Mouse (Mus musculus) olfactory bulb, adult 2 months (tissue): ENCODE data around the gene E330034G19Rik. TPM values are rescaled to one million over a fixed set of nuclear protein-coding genes. Genes with fewer than 3 reads are reported as not detected.
"Not testable (repeated sequence)": the region's sequence is repeated elsewhere in the genome, so short reads cannot be mapped to it uniquely, and the experiment has no call there.

Source experiments
- H3K27ac ChIP-seq: fragments of 200-500 bp; 2 replicates; pipeline ENCODE4 v1.5.1; 2012; ENCODE audit warnings: low read depth, low read length; ENCODE audit not compliant: insufficient read depth
- H3K4me1 ChIP-seq: fragments of 200-500 bp; 2 replicates; pipeline ENCODE4 v1.6.1; 2012; ENCODE audit warnings: low read length; ENCODE audit not compliant: control insufficient read depth, insufficient read depth
- H3K4me3 ChIP-seq: fragments of 200-500 bp; 2 replicates; pipeline ENCODE4 v1.5.1; 2012; ENCODE audit warnings: mild to moderate bottlenecking, low read depth, low read length, moderate library complexity; ENCODE audit not compliant: insufficient read depth
- CTCF ChIP-seq: fragments of 200-500 bp; IDR thresholded peaks from 2 replicates; pipeline ENCODE4 v1.5.1; 2012; ENCODE audit warnings: low read depth, mild to moderate bottlenecking, low read length, moderate library complexity; ENCODE audit not compliant: insufficient read depth
- POLR2A ChIP-seq: fragments of 200-500 bp; IDR thresholded peaks from 2 replicates; pipeline ENCODE4 v1.6.1; 2012; ENCODE audit warnings: mild to moderate bottlenecking, low read depth, low read length, moderate library complexity; ENCODE audit not compliant: insufficient read depth
- WGBS: fragments of 180-500 bp; shearing (Covaris S2); methylation state at CpG from one replicate; pipeline ENCODE4 v1.1.7; 2018; 5-methylcytosine and 5-hydroxymethylcytosine counted together
- polyA plus RNA-seq: library from polyadenylated mRNA; stranded (reverse); fragments of >200 nt; gene quantifications from 2 replicates; pipeline ENCODE4 v1.2.4, GENCODE M21; 2012; ENCODE audit warnings: low replicate concordance; ENCODE audit not compliant: missing spikeins, insufficient read depth, insufficient read length

E330034G19Rik gene
- polyA plus RNA-seq, 1 experiment: not detected

DNA sequence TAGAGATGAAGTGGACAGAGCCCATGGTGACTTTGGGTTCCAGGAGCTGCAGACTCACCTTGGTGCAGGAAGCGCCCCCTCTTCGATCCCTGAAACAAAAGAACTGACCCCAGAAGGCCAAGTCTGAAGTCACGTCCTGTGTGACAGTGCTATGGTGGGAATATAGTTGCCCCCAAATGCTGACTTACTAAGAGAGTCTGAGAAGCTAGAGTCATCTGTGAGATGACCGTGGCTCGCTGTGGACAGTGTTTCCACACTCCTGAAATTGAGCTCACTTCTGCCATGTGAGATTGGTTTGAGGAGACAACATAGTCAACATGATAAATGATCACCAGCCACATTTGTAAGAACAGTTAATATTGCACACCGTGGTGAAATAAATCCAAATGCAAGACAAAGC is 30.6 kb upstream of the E330034G19Rik start:
- 74% methylated on average over 6 of the region's 6 CpGs for WGBS
- Histone ChIP-seq H3K4me1 (peaks cover 13% of the 10 kb centered on the region), H3K4me3 (no peak overlapping the region), H3K27ac (peak overlapping the region; percentile 20; the same call in 1 of the 2 replicates)
- TF ChIP-seq CTCF (no peak), POLR2A (no peak)

DNA sequence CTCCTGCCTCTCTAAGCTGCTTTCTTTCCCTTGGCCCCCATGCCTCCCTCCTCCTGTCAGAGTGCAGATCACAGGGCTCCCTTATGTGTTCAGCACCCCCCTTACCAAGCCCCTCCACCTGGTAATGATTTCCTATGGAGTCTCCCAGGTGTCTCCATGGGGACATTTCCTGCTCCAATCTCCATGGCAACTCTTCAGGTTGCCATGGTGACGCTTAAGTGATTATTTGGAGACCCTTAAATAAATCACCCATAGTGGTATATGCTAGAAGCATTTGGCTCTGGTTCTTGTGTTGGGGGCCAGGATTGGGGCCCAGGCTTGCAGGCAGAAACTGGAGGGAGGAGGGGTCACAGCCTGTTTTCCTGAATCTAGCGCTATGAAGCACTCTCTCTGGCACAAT is 30.1 kb upstream of the E330034G19Rik start:
- WGBS: 55% methylated on average over 2 of the region's 2 CpGs
- H3K27ac ChIP-seq: peak overlapping the region; percentile 43; the same call in 1 of the 2 replicates
- H3K4me3 ChIP-seq: no peak overlapping the region
- H3K4me1 ChIP-seq: peaks cover 13% of the 10 kb centered on the region
- TF ChIP-seq CTCF (no peak), POLR2A (no peak)

DNA sequence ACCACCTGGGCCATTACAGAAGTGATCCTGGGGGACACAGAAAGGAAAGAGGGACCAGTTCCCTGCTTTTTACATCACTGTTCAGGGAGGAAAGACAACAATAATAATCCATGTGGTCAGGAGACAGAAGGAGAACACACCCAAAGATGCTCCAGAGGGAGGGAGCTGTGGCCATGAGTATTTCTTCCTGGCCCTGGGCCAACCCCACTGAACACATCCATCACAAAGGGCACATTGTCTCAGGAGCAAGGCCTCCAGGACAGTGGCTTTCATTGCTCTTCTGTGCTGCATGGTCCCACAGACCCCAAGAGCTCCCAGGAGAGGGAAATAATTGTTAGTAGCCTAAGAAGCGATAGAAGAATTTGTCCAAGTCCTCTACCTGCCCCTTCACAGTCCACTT is 23.4 kb upstream of the E330034G19Rik start:
- Histone ChIP-seq H3K27ac (no peak overlapping the region), H3K4me3 (no peak overlapping the region), H3K4me1 (no peaks in the 10 kb centered on the region)
- TF ChIP-seq POLR2A (no peak), CTCF (no peak)
- WGBS: 81% methylated on average over 1 of the region's 1 CpGs

DNA sequence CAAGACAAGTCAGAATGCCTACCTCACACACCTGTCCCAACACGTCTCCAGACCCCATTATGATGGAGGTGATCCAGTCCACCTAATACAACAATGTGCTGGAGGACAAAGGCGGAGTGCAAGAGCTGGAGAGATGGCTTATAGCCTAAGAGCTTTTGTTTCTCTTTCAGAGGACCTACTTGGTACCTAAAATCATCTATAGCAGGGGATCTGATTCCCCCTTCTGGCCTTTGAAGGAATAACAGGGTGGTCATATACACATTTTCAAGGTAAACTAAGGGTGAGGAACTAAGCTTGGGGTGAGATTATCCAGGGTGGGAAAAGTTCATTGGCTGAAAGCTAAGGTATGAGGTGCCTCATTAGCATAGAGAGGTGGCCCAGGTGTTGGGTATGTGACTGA is 19.4 kb upstream of the E330034G19Rik start:
- WGBS: 26% methylated on average over 2 of the region's 2 CpGs
- no peaks in the 10 kb centered on the region for H3K4me1 ChIP-seq
- no peak overlapping the region for H3K4me3 ChIP-seq
- no peak overlapping the region for H3K27ac ChIP-seq
- TF ChIP-seq POLR2A (no peak), CTCF (no peak)

DNA sequence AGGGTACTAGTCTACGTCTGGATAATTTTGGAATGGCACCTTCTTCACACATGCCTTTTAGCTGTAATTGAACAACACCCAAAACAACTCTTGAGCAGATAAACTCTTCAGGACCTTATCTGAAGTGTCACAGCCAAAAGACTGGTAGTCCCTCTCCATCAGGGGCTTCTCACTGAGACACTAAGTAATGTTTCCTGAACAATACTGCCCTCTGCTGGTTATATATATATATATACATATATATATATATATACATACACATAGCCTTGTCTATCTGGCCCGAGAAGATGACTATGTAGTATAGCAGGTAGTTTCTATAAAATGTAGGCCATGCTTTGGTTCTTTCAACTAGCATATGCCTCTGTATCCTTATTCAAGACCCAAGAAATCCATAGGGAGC is 17.5 kb upstream of the E330034G19Rik start:
- Histone ChIP-seq H3K4me3 (no peak overlapping the region), H3K27ac (no peak overlapping the region), H3K4me1 (no peaks in the 10 kb centered on the region)
- WGBS: 39% methylated on average over 2 of the region's 2 CpGs
- TF ChIP-seq POLR2A (no peak), CTCF (no peak)

DNA sequence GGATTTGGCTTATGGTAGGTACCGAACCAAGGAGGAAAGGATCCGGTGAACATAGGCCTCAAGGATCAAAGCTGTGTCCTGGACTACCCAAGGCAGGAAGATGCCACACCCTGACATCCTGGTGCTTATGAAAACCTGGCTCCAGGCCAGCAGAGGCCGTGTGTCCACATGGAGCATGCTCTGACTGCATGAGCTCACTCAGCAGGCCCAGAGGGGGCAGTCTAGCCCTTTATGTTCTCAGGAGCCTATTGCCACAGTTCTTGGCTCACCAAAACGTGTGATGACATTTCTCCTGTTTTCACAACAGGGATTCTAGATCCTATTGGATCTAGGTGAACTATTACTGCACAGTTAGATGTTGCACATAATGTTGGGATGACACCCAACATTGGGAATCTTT is 11.7 kb upstream of the E330034G19Rik start:
- TF ChIP-seq POLR2A (no peak), CTCF (no peak)
- no peak overlapping the region for H3K27ac ChIP-seq
- no peaks in the 10 kb centered on the region for H3K4me1 ChIP-seq
- H3K4me3 ChIP-seq: no peak overlapping the region
- 73% methylated on average over 4 of the region's 4 CpGs for WGBS

DNA sequence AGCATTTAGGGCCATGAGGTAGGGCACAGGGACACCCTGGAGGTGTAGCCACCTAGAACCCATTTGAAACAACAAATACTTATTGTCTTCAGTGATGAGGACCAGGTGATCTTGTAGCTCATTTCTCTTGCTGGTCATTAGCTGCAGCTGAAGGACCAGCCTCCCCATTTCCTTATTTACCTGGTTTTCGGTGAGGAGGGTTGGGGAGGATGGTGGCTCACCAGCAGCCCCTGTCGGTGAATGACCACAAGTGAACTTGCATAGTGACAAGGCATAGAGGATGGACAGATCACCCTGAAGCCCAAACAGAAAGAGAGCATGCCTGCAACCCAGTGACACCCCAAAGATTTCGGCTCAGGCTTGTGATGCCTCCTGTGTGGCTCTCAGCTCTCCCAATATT is 10.7 kb upstream of the E330034G19Rik start:
- no peaks in the 10 kb centered on the region for H3K4me1 ChIP-seq
- no peak for TF ChIP-seq POLR2A
- TF ChIP-seq CTCF: no peak
- 85% methylated on average over 3 of the region's 3 CpGs for WGBS

DNA sequence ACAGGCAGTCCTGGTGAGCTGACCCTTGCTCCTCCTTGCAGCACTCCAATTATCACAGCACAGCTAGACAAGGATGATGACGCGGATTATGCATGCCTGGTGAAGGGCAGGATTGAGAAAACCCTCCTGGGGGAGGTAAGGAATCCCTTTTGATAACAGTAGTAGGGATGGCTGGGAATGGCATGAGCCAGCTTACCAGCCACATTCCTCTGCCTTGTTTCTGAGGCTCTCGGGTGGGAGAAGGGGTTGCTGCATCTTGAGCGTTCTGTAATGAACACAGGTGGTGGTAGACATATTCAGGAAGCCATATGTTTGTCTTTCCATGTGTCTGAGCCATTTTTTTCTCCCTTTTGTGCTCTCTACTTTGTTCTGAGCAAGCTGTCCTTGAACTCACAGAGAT is 6.9 kb upstream of the E330034G19Rik start:
- Histone ChIP-seq H3K4me3 (no peak overlapping the region), H3K27ac (no peak overlapping the region), H3K4me1 (no peaks in the 10 kb centered on the region)
- TF ChIP-seq CTCF: no peak
- no peak for TF ChIP-seq POLR2A
- WGBS: 77% methylated on average over 4 of the region's 4 CpGs

More for the DNA sequence above, 10.7 kb upstream of the E330034G19Rik start:
- Histone ChIP-seq H3K27ac (no peak overlapping the region), H3K4me3 (no peak overlapping the region)

DNA sequence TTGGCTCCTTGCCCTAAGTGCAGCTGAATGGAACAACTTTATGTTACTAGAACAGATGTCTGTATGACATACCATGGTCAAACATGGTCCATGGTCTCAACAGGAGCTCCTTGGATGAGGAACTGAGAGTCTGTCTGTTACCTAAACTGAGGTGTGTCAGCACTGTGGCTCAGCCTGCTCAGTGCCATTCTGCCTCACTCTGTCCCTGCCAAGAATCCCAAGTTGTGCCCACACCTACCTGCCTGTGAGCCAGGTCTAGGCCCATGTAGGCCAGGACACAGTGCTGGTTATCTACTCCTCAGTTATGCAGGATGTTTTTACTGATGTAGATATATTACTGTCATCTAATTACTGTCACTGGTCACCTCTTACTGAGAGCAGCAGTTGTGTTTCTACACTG is 2.3 kb upstream of the E330034G19Rik start:
- H3K4me1 ChIP-seq: no peaks in the 10 kb centered on the region
- no peak overlapping the region for H3K27ac ChIP-seq
- no peak overlapping the region for H3K4me3 ChIP-seq
- no peak for TF ChIP-seq CTCF
- no peak for TF ChIP-seq POLR2A

DNA sequence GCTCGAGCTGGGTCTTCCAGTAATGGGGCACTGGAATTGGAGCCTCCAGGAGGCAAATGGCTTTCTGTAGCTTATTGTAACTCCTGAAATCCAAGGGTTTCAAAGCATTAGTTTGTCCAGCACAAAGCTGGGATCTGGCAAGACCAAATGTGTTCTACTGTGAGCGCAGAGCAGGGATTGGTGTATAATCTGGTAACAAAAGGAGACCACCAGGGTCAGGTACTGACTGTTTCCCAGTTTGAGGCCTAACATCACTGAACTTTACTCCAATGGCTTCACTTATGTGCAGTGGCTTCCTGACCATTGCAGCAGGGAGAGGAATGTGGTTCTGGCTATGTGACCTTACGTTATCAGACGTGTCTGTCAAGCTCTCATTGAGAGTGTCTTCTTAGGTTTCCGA is 617 bp downstream of the E330034G19Rik start:
- H3K4me3 ChIP-seq: no peak overlapping the region
- WGBS: 90% methylated on average over 5 of the region's 5 CpGs
- H3K27ac ChIP-seq: no peak overlapping the region
- no peaks in the 10 kb centered on the region for H3K4me1 ChIP-seq
- TF ChIP-seq POLR2A (no peak), CTCF (no peak)

DNA sequence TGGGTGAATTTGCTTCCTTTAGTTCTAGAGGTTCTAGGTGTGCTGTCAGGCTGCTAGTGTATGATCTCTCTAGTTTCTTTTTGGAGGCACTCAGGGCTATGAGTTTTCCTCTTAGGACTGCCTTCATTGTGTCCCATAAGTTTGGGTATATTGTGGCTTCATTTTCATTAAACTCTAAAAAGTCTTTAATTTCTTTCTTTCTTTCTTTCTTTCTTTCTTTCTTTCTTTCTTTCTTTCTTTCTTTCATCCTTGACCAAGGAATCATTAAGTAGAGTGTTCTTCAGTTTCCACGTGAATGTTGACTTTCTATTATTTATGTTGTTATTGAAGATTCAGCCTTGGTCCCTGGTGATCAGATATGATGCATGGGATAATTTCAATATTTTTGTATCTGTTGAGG is 9.1 kb downstream of the E330034G19Rik start:
- not testable (repeated sequence) for H3K4me1 ChIP-seq, H3K27ac ChIP-seq, H3K4me3 ChIP-seq
- 86% methylated on average over 1 of the region's 1 CpGs for WGBS
